Mouse (Mus musculus) neural tube, embryonic 13.5 days (tissue): ENCODE data around the gene Spock1. TPM values are rescaled to one million over a fixed set of nuclear protein-coding genes. Genes with fewer than 3 reads are reported as not detected.
"Not testable (repeated sequence)": the region's sequence is repeated elsewhere in the genome, so short reads cannot be mapped to it uniquely, and the experiment has no call there.

Experiments used
- ATAC-seq: fragments of 200-750 bp; cut with Nextera tagmentation; 2 replicates; pipeline ENCODE4 v1.8.0; 2017; ENCODE audit warnings: low read depth, mild to moderate bottlenecking, moderate TSS enrichment, moderate library complexity
- H3K27ac ChIP-seq: fragments of 300-500 bp; sonication (generic); replicated peaks from 2 replicates; pipeline ENCODE4 v1.5.1; 2015; ENCODE audit warnings: moderate library complexity, mild to moderate bottlenecking, inconsistent platforms
- H3K27me3 ChIP-seq: fragments of 300-500 bp; sonication (generic); 2 replicates; pipeline ENCODE4 v1.6.1; 2015; ENCODE audit warnings: mild to moderate bottlenecking, inconsistent platforms
- H3K36me3 ChIP-seq: fragments of 300-500 bp; sonication (generic); 2 replicates; pipeline ENCODE4 v1.6.1; 2015; ENCODE audit warnings: mild to moderate bottlenecking, inconsistent platforms
- H3K4me1 ChIP-seq: fragments of 300-500 bp; sonication (generic); replicated peaks from 2 replicates; pipeline ENCODE4 v1.6.1; 2015; ENCODE audit warnings: inconsistent platforms
- H3K4me2 ChIP-seq: fragments of 300-500 bp; sonication (generic); 2 replicates; pipeline ENCODE4 v1.6.1; 2015; ENCODE audit warnings: inconsistent platforms, mild to moderate bottlenecking, moderate library complexity
- H3K4me3 ChIP-seq: fragments of 300-500 bp; sonication (generic); 2 replicates; pipeline ENCODE4 v1.5.1; 2015; ENCODE audit warnings: mild to moderate bottlenecking, inconsistent platforms
- H3K9ac ChIP-seq: fragments of 300-500 bp; sonication (generic); 2 replicates; pipeline ENCODE4 v1.6.1; 2015; ENCODE audit warnings: moderate library complexity, mild to moderate bottlenecking, inconsistent platforms
- H3K9me3 ChIP-seq: fragments of 300-500 bp; sonication (generic); 2 replicates; pipeline ENCODE4 v1.6.1; 2016; ENCODE audit warnings: inconsistent platforms
- WGBS: fragments of 180-500 bp; shearing (Covaris S2); methylation state at CpG from one replicate; pipeline ENCODE4 v1.1.7; 2015; 5-methylcytosine and 5-hydroxymethylcytosine counted together
- polyA plus RNA-seq: library from polyadenylated mRNA; unstranded; fragments of >200 nt; fragmentation: Nextera tagmentation; extraction: Ambion mirVana; gene quantifications from 2 replicates; pipeline ENCODE4 v1.2.1, GENCODE M21; 2015

Gene Spock1
- polyA plus RNA-seq, 1 experiment from 2014 or later = 90.2 TPM

DNA sequence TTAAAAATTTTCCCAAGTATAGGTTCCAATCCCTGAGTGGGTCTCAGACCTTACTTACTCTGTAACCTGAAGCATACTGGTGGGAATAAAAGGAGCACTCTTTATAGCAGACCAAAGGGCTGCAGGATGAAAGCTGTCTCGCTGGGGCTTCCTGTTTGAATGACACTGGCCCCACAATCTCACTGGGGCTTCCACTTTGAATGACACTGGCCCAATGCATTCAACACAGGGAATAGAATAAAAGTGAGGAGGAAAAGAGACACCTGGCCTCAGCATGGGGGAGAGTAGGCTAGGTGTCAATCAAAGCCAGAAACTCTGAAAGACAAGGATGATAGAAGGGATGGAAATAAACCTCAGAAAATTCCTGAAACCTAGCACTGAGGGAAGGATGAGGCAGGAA is 413.3 kb downstream of the Spock1 start:
- 34% methylated on average over 1 of the region's 1 CpGs for WGBS
- H3K36me3 ChIP-seq = no peaks in the 10 kb centered on the region
- H3K4me2 ChIP-seq = no peak overlapping the region
- H3K9me3 ChIP-seq = no peaks in the 10 kb centered on the region
- H3K4me3 ChIP-seq = no peak overlapping the region
- H3K27me3 ChIP-seq = no peaks in the 10 kb centered on the region
- no peak overlapping the region for H3K9ac ChIP-seq
- ATAC-seq = no peak
- no peaks in the 10 kb centered on the region for H3K4me1 ChIP-seq
- no peak overlapping the region for H3K27ac ChIP-seq

DNA sequence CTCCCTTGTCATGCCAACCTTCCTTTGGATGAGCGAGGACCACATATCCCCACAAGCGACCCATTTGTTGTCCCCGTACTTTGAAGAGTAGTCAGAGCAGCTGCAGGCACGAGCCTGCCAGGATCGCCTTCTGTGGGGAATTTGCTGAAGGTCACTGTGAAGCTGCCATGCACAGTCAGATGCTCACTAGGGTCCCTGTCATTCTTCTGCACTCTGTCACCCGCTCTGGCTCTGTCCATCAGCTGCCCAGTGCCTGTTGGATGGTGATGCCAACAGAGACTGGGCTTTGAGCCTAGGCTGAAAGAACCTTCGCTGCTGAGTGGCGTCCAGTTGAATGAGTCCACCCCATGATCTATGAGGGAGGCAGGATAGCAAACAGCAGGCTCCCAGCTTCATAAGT is 419.2 kb downstream of the Spock1 start:
- no peak overlapping the region for H3K4me3 ChIP-seq
- no peak overlapping the region for H3K4me2 ChIP-seq
- no peaks in the 10 kb centered on the region for H3K36me3 ChIP-seq
- ATAC-seq = no peak
- no peaks in the 10 kb centered on the region for H3K27me3 ChIP-seq
- no peak overlapping the region for H3K9ac ChIP-seq
- no peak overlapping the region for H3K27ac ChIP-seq
- 82% methylated on average over 8 of the region's 8 CpGs for WGBS
- no peaks in the 10 kb centered on the region for H3K4me1 ChIP-seq
- H3K9me3 ChIP-seq = no peaks in the 10 kb centered on the region

GRCm38 (mm10) chr13:57484426-57485168 is 423.5 kb downstream of the Spock1 start:
- Histone ChIP-seq H3K4me1 (no peaks in the 10 kb centered on the region), H3K4me2 (no peak overlapping the region), H3K4me3 (no peak overlapping the region), H3K9me3 (no peaks in the 10 kb centered on the region), H3K9ac (no peak overlapping the region), H3K36me3 (no peaks in the 10 kb centered on the region), H3K27ac (no peak overlapping the region), H3K27me3 (no peaks in the 10 kb centered on the region)
- no peak for ATAC-seq
- 84% methylated on average over 16 of the region's 16 CpGs for WGBS

GRCm38 (mm10) chr13:57476700-57477099 is 431.4 kb downstream of the Spock1 start:
- Histone ChIP-seq H3K4me2 (no peak overlapping the region), H3K27ac (no peak overlapping the region), H3K9me3 (no peaks in the 10 kb centered on the region), H3K36me3 (no peaks in the 10 kb centered on the region), H3K4me1 (peaks cover 31% of the 10 kb centered on the region), H3K9ac (no peak overlapping the region), H3K27me3 (no peaks in the 10 kb centered on the region), H3K4me3 (no peak overlapping the region)
- 35% methylated on average over 6 of the region's 6 CpGs for WGBS
- ATAC-seq = no peak

DNA sequence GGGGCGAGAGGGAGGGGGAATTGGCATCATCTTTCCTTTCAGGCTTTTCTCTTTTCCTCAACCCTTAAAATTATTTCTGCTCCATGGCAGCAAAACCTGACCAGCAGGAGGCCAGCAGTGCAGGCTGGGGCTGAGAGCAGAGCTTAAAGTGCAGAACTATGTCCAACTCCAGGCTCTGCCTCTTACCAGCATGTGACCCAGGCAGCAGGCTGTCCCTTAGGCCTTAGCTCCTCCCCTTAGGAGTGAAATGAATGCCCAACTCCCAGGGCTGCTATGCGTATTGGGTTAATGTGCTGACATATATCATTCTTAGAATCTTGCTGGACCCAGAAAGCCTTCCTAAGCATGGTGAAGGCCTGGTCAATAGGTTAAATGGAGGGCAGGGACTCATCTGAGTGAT is 434.1 kb downstream of the Spock1 start:
- H3K27me3 ChIP-seq = no peaks in the 10 kb centered on the region
- no peaks in the 10 kb centered on the region for H3K9me3 ChIP-seq
- H3K9ac ChIP-seq = no peak overlapping the region
- H3K27ac ChIP-seq = no peak overlapping the region
- H3K36me3 ChIP-seq = no peaks in the 10 kb centered on the region
- H3K4me1 ChIP-seq = peaks cover 31% of the 10 kb centered on the region
- 0 out of 2 replicates have a peak, but pooled peaks have one; percentile 53 for ATAC-seq
- no peak overlapping the region for H3K4me2 ChIP-seq
- H3K4me3 ChIP-seq = no peak overlapping the region
- WGBS = 55% methylated on average over 2 of the region's 2 CpGs

GRCm38 (mm10) chr13:57470922-57471321 is 437.2 kb downstream of the Spock1 start:
- 83% methylated on average over 4 of the region's 4 CpGs for WGBS
- H3K4me3 ChIP-seq, H3K9ac ChIP-seq, H3K27ac ChIP-seq, H3K9me3 ChIP-seq, H3K36me3 ChIP-seq, H3K4me2 ChIP-seq, H3K27me3 ChIP-seq, ATAC-seq: not testable (repeated sequence)
- H3K4me1 ChIP-seq = peaks cover 30% of the 10 kb centered on the region

DNA sequence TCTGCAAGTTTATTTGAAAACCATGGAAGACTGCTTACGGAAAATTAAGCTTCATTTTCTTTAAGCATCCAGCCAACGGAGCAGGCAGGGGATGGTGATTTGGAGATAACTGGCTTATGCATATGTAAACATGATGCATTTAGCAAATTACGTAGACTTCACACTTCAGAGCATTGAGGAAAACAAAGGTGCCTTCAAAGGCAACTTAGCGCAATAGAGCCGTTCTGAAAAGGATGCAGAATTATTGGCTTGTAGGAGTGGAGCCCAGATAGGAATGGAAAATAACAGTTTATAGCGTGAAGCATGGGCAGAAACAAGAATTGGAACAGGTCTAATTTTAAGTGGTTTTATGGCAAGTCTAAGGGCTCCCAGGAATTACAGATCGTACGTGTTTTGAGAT is 448.2 kb downstream of the Spock1 start:
- H3K4me3 ChIP-seq = no peak overlapping the region
- no peak overlapping the region for H3K4me2 ChIP-seq
- no peaks in the 10 kb centered on the region; the same call in 1 of the 2 replicates for H3K9me3 ChIP-seq
- no peak for ATAC-seq
- H3K27ac ChIP-seq = peak overlapping the region; percentile 57
- no peaks in the 10 kb centered on the region for H3K36me3 ChIP-seq
- no peaks in the 10 kb centered on the region for H3K27me3 ChIP-seq
- H3K4me1 ChIP-seq = peaks cover 12% of the 10 kb centered on the region; the same call in 1 of the 2 replicates
- no peak overlapping the region for H3K9ac ChIP-seq
- WGBS = 72% methylated on average over 8 of the region's 8 CpGs

DNA sequence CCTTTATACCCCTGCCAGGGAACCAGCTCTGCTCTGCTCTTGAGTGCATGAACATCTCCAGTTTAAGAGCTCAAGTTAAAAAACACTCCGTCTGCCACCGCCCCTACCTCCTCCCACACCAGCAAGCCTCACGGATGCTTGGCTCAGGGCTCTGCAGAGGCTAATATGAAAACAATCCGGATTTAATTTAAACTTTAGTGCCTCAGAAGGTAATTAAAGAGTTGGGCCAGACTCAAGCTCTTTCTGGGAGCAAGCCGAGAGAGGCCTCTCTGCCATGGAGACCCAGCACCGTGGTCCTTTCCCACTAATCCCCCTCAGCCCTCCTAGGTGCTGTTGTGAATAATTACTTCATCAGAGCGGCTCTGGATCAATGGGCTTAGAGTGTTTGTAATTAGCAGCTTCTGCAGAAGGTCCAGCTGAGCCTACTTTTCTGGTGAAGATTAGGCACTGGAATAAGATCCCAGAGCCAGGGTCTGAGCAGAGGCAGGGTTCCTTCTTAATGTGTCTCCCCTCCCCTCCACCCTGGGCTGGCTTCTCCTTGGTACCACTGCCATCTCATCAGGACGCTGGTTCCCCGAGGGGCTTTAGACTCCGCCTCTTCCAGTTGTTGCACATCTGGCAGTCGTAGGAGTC is 457.8 kb downstream of the Spock1 start:
- WGBS = 29% methylated on average over 11 of the region's 11 CpGs
- Histone ChIP-seq H3K36me3 (no peaks in the 10 kb centered on the region), H3K4me2 (no peak overlapping the region), H3K9ac (no peak overlapping the region), H3K27me3 (no peaks in the 10 kb centered on the region), H3K4me1 (peaks cover 44% of the 10 kb centered on the region), H3K4me3 (no peak overlapping the region), H3K27ac (peak overlapping the region; percentile 77), H3K9me3 (no peaks in the 10 kb centered on the region)
- ATAC-seq = peak; percentile 60; the same call in 1 of the 2 replicates

- peak; percentile 36; the same call in 1 of the 2 replicates for ATAC-seq
- H3K9ac ChIP-seq = 0 out of 2 replicates have a peak overlapping the region, but pooled peaks have one; percentile 12
- H3K4me3 ChIP-seq = no peak overlapping the region
- H3K9me3 ChIP-seq = no peaks in the 10 kb centered on the region
- H3K4me1 ChIP-seq = peaks cover 37% of the 10 kb centered on the region
- no peaks in the 10 kb centered on the region for H3K36me3 ChIP-seq
- WGBS = 61% methylated on average over 7 of the region's 7 CpGs
- no peak overlapping the region for H3K4me2 ChIP-seq
- peak overlapping the region; percentile 77 for H3K27ac ChIP-seq
- no peaks in the 10 kb centered on the region for H3K27me3 ChIP-seq
Observed at GRCm38 (mm10) chr13:57448906-57449305, 459.2 kb downstream of the Spock1 start.

DNA sequence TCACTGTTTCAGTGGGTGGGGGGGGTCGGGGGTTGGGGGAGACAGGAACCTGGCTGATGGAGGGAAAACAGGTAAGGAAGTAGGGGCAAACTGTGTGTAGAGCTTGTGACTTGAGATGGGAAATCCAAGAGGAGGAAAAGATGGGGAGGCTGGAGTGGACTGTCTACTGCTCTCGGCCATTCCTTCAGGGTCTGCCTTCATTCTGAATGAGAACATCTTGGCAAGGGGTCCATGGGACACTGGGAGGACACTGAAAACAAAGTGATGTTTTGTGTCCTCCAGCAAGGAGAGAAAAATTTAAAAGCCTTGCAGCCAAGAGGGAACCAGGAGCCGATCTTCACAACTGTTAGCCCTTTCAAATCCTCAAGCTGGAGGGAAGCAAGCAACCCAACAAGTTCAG is 463.2 kb downstream of the Spock1 start:
- peaks cover 21% of the 10 kb centered on the region for H3K4me1 ChIP-seq
- H3K9ac ChIP-seq = no peak overlapping the region
- no peak overlapping the region for H3K4me3 ChIP-seq
- H3K27ac ChIP-seq = no peak overlapping the region
- H3K9me3 ChIP-seq = no peaks in the 10 kb centered on the region
- ATAC-seq = no peak
- H3K36me3 ChIP-seq = peaks cover 6% of the 10 kb centered on the region; the same call in 1 of the 2 replicates
- WGBS = 83% methylated on average over 3 of the region's 3 CpGs
- no peaks in the 10 kb centered on the region for H3K27me3 ChIP-seq
- H3K4me2 ChIP-seq = no peak overlapping the region

DNA sequence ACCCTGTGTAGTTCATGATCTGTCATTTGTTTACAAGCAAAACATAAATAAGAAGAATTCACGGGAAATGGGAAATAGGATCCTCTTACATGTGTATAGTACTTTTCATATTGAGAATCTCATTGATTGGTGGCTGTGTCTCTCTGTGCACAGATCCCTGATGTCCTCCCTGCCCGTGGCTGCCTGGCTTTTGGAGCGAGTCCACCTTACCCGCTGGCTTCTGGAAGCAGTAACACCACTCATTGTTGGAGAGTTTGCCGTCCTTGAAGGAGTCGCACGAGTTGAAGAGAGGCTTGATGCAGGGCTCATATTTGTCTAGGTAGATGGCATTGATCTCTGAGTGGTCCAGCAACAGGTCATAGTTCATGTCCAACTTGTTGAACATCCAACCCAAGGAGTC is 468.0 kb downstream of the Spock1 start:
- ATAC-seq = no peak
- no peaks in the 10 kb centered on the region for H3K9me3 ChIP-seq
- WGBS = 89% methylated on average over 7 of the region's 7 CpGs

DNA sequence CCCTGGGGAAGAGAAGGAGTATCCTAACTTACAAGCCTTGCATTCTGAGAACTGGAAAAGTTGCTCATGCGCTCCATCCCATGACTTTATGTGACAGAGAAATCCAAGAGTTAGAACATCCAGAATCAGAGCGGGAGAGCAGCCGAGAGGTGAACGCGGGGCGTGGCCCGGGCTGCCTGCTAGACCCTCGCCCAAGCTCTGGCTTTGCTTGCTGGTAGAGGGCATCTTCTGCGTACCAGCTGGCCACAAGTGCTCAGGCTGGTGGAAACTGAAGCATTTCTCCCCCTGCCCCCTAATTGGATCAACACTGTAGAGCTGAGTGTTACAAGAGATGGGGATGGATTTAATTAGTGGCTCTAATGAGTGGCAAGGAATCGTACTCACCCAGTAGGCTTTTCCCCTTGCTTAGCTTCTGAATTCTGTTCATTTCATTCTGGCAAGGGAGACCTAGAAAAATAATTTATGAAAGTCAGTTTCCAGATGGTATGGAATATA is 472.4 kb downstream of the Spock1 start:
- no peak overlapping the region for H3K4me2 ChIP-seq
- 0 out of 2 replicates have a peak, but pooled peaks cover 3% of the 10 kb centered on the region for H3K9me3 ChIP-seq
- H3K4me1 ChIP-seq = peaks cover 4% of the 10 kb centered on the region
- peaks cover 3% of the 10 kb centered on the region; the same call in 1 of the 2 replicates for H3K36me3 ChIP-seq
- H3K27me3 ChIP-seq = no peaks in the 10 kb centered on the region
- ATAC-seq = no peak
- H3K4me3 ChIP-seq = no peak overlapping the region
- WGBS = 89% methylated on average over 10 of the region's 10 CpGs
- H3K27ac ChIP-seq = no peak overlapping the region
- H3K9ac ChIP-seq = no peak overlapping the region

More for the DNA sequence above, 468.0 kb downstream of the Spock1 start:
- no peaks in the 10 kb centered on the region for H3K27me3 ChIP-seq
- H3K4me1 ChIP-seq = no peaks in the 10 kb centered on the region; the same call in 1 of the 2 replicates
- H3K36me3 ChIP-seq = peaks cover 6% of the 10 kb centered on the region; the same call in 1 of the 2 replicates
- no peak overlapping the region for H3K27ac ChIP-seq
- H3K4me2 ChIP-seq = no peak overlapping the region
- H3K9ac ChIP-seq = no peak overlapping the region
- no peak overlapping the region for H3K4me3 ChIP-seq
